Mouse (Mus musculus) CH12.LX (cell line): Measurements from ENCODE around the gene Dcaf6. TPM values are rescaled to one million over a fixed set of nuclear protein-coding genes. Genes with fewer than 3 reads are reported as not detected.

ENCODE experiments used
- polyA plus RNA-seq: library from polyadenylated mRNA; unstranded; fragments of >175 nt; gene quantifications from 2 replicates; pipeline ENCODE4 v1.2.1, GENCODE M21; 2012; ENCODE audit warnings: low read depth; ENCODE audit not compliant: insufficient read length
- total RNA-seq, 2 experiments: library from RNA; depleted of rRNA; stranded (reverse); fragments of 300-350 nt in 1 of 2; fragments of >200 nt in 1 of 2; gene quantifications; 2 replicates each; pipeline ENCODE4 v1.2.3; 2012 to 2014

Gene Dcaf6
- total and polyA plus RNA-seq, 3 experiments: 3.7 to 4.1 (median 4.1) TPM

Other genes starting within 250 kb of the Dcaf6 start
- gene Tiprl, start 223.5 kb downstream of the Dcaf6 start, total RNA-seq (2012; rRNA removed): 34.0 and 36.1 TPM in 2 replicates
- 82.2 and 83.2 TPM in 2 replicates for gene Tiprl, start 223.5 kb downstream of the Dcaf6 start, total RNA-seq (2014; rRNA removed)
- gene Tiprl, start 223.5 kb downstream of the Dcaf6 start, polyA plus RNA-seq: 45.7 and 55.1 TPM in 2 replicates
- gene Gpr161, start 164.7 kb downstream of the Dcaf6 start, total RNA-seq (2012; rRNA removed): 0.08 and 0.17 TPM in 2 replicates
- gene Gpr161, start 164.7 kb downstream of the Dcaf6 start, total RNA-seq (2014; rRNA removed): 0.09 TPM in 1 of 2 replicates, not detected in the other
- 0.11 and 0.23 TPM in 2 replicates for gene Gpr161, start 164.7 kb downstream of the Dcaf6 start, polyA plus RNA-seq
- 44.0 and 50.6 TPM in 2 replicates for gene Mpc2, start 162 bp upstream of the Dcaf6 start, total RNA-seq (2012; rRNA removed)
- 55.8 and 69.2 TPM in 2 replicates for gene Mpc2, start 162 bp upstream of the Dcaf6 start, total RNA-seq (2014; rRNA removed)
- gene Mpc2, start 162 bp upstream of the Dcaf6 start, polyA plus RNA-seq: 32.3 and 32.5 TPM in 2 replicates
- gene Adcy10, start 24.7 kb upstream of the Dcaf6 start, total RNA-seq (2012; rRNA removed): 0.13 TPM in 1 of 2 replicates, not detected in the other
- gene Adcy10, start 24.7 kb upstream of the Dcaf6 start, total RNA-seq (2014; rRNA removed): not detected in 2 replicates
- gene Adcy10, start 24.7 kb upstream of the Dcaf6 start, polyA plus RNA-seq: not detected in 2 replicates
- gene Mpzl1, start 174.1 kb upstream of the Dcaf6 start, total RNA-seq (2012; rRNA removed): 5.0 and 6.5 TPM in 2 replicates
- 2.0 and 2.8 TPM in 2 replicates for gene Mpzl1, start 174.1 kb upstream of the Dcaf6 start, total RNA-seq (2014; rRNA removed)
- gene Mpzl1, start 174.1 kb upstream of the Dcaf6 start, polyA plus RNA-seq: 6.2 and 6.7 TPM in 2 replicates
- gene Rcsd1, start 249.3 kb upstream of the Dcaf6 start, total RNA-seq (2012; rRNA removed): 20.7 and 22.7 TPM in 2 replicates
- 34.8 and 35.7 TPM in 2 replicates for gene Rcsd1, start 249.3 kb upstream of the Dcaf6 start, total RNA-seq (2014; rRNA removed)
- gene Rcsd1, start 249.3 kb upstream of the Dcaf6 start, polyA plus RNA-seq: 74.8 and 81.1 TPM in 2 replicates